Mouse (Mus musculus): ENCODE data around the gene Sun2.

Gene Sun2

DNA sequence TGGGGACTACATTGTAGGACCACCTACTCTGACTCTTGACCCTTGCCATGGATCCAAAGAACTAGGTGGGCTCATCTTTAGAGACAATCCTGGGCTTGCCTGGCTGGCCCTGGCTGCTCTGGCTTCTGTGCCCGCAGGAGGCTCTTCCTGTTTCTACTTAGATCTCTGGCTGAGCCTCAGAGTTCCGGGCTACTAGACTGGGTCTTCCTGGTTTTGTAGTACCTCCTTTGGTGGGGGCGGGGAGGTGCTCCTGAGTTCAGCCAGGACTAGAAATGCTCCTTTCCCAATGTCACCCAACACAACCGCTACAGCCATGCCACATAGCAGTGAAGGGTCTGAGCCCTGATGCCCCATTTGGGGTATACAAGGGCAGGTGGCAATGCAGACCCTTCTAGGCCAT lies 21.5 kb downstream of the Sun2 start:
- no peak for DNase-seq

DNA sequence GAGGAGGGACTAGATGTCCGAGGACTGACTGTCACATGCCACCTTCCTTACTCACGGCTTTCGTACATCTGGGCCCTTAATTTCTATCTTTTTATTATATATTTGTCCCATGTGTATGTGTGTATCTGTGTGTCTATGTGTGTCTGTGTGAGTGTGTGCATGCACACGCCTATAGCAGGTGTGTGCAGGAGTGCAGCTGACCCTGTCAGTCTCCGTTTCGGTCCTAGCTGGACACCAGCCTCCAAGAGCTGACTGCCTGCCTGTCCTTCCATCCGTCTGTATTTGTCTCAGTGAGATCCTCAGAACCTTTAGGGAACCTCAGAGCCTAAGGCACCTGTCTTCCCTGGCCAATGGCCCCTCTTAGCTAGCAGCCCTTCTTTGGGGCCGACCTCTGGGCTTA lies 22.1 kb downstream of the Sun2 start:
- no peak for DNase-seq

DNA sequence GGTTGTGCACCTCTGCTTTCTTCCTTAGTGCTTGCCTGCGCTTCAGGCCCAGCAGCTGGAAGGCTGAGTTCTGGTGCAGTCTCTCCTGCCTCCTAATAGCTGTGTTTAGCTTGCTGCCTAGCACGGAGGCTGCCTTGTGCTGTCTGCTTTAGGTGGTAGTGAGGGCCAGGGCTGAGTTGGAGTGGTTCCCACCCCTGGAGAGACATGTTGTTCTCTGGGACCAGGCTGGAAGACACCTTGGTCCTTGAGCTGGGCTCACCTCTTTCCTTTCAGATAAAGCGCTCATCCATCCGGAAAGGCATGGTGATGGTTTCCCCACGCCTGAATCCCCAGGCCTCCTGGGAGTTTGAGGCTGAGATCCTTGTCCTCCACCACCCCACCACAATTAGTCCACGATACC lies 25.6 kb downstream of the Sun2 start:
- no peak for DNase-seq

GRCm38 (mm10) chr15:79715646-79716045 lies 26.7 kb downstream of the Sun2 start:
- DNase-seq, result no peak

DNA sequence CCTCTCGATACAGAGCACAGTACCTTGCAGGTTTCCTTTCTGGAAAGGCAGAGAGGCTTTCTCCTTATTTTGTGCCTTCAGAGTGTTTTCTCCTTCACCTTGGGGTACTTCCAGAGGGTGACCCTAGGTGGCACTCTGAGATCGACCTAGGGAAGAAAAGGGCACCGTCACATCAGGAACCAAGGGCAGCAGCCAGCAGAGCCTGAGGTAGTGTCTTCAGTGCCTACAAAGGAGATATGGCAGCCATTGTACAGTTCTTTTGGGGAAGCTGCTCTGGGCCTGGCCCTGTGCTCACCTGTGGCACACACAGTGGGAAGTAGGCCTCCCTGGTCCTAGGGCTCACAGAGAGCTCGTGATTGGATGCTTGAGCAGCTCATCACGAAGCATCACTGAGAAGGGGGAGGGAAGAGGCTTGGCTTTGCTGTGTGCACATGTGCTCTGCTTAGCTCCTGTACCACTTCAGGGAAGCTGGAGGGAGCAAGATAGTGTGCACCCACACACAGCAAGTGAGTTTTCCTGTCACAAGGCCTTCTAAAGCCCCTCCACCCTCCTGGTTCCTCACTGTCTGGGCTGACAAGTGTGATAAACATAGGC lies 34.0 kb downstream of the Sun2 start:
- DNase-seq, result no peak

- peak in 1 of 2 experiments; percentile 51 for DNase-seq
These were observed 35.6 kb downstream of the Sun2 start for GRCm38 (mm10) chr15:79706603-79707214.

DNA sequence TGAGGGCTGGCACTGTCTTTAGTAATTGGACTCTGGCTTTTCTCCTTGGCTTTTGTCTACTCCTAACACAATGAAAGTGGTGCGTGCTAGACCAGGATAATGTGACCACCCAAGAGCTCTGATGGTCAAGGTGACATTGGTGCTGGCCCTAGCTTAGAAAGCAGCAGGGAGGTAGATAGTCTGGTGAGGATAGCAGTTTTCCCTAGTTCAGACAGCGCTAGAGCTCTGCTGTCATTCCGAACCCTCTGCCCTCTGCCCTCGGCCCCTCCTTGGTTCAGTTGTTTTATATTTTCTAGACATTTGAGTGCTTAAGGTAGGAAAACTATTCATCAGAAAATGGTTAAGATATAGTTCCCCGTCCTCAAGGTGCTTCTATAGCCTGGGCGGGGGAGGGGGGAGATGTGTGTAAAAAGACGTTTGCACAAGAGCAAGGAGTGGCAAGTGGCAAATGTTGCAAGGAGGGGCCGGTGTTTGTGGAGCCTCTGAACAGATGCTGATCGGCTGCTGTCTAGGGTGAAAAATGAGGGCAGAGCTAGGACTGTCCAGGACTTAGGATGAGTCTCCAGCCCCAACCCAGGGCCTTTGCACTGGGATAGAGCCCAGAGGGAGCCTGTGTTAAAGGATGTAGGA lies 44.7 kb downstream of the Sun2 start:
- no peak for DNase-seq

GRCm38 (mm10) chr15:79697011-79697410 lies 45.3 kb downstream of the Sun2 start:
- peak; percentile 49 to 75 for DNase-seq

GRCm38 (mm10) chr15:79696508-79696907 lies 45.8 kb downstream of the Sun2 start:
- peak in 1 of 2 experiments; percentile 47 for DNase-seq

DNA sequence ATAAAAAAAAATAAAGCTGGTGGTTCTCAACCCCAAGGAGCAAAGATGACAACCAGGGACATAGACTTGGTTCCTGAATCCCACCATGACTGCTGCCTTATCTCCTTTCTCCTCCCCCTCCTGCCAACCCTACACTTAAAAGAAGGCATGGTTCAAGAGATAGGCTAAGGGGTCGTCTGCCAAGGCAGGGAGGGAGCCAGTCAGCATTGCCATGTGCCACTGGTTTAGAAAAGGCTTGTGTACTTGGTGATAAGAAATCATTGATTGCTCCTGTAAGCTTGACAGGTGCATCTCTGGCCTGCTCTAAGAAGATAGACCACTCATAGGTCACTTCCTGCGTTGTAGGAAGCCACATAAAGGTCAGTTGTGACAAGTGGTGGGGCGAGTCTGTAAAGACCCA lies 46.8 kb downstream of the Sun2 start:
- no peak for DNase-seq

DNA sequence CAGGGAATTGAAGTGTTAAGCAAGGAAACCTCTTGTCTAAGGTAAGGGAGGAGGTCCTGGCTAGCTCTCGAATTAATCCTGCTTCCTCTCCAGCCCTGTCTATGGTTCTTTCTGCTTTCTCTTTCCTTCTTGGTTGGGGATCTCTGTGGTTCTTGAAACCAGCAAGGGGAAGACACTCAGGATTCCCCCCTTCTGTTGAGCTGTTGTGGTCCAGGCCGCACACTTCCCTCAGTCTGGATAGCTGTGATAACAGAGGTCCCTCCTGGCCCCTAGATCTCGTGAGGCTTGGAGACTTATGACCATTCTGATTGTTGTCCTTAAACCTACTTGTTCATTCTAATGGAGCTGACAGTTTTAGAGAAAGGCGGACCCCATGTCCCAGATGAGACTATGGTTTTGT lies 47.8 kb downstream of the Sun2 start:
- DNase-seq, result no peak

DNA sequence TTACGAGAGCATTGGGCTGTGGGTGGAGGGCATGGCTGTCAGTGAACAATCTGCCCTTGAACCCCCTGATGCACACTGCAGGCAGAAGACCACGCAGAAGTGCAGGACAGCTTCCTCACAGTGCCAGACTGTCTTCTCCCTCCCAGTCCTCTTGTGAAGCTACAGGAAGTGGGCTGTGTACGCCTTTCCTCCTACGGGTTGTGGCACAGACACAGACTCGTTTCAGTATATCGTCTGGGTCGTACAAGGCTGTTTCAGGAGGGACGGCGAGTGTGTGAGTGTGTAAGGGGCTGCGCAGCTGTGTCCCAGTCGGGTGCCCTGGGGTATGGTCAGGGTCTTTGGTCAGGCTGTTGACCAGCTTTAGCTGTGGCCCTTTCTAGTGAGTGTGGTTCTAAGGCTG lies 48.6 kb downstream of the Sun2 start:
- no peak for DNase-seq

GRCm38 (mm10) chr15:79692334-79692733 lies 50.0 kb downstream of the Sun2 start:
- DNase-seq, result no peak

- peak in 1 of 2 experiments; percentile 75 for DNase-seq
These were observed 51.3 kb downstream of the Sun2 start for GRCm38 (mm10) chr15:79691023-79691508.

DNA sequence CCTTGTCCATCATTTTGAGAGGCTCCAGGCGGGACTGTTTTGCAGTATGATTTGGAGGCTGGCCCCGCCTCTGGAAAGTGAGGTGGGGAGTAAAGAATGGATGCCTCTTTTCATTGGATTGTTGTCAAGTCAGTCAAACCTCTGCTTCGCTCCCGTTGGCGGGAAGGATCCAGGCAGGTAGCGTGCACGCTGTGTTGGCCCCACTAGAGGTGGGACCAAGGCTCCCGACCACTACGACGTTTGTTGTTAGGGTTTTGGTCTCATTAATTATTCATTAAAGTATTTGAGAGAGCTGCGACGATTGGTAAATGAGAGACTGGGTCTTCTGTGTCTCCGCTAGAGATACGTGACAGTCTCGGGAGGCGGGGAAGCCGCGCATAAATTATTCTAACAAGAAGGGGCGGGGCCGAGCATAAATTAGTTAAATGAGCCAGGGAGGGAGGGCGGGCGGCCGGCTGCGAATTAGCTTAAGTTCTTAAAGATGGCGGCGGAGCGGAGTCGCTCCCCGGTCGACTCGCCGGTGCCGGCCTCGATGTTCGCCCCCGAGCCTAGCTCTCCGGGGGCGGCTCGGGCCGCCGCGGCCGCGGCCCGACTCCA lies 51.8 kb downstream of the Sun2 start, which contains the start of gene Gtpbp1:
Gtpbp1 (plus strand) TSS at position 420 of the 597 bp plus-strand sequence.
- DNase-seq, result peak; percentile 99

DNA sequence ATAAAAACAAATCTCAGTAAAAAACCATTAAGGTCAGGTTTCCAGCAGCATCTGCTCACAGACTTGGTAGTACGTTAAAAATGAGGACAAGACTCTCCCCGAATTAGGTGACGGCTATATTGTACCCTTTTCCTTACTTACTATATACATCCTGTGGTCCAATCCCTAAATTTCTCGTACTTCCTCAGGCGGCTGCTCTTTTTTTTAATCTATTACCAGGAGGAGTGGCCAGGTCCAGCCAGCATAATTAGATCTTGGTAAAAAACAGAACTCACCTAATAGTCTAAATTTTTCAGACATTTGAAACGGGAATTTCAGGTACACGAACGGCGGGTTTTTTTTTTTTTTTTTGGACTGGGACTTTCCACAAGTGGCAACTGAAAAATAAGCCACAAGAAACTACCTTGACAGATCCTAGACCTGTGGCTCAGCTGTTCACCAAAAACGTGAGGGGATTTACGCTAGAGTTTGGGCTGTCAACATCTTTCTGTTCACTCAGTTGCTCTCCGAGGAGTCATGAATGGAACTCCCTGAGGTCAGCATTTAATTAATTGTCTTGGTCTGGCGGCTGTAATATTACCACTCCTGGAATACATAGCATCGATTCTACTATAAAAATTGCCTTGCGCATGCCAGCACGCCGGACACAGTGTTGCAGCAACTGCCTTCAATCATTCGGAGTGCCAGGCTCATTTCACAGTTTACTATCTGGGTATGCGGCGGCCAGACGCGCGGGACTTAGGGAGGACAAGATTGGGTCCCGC lies 52.5 kb downstream of the Sun2 start:
- no peak for DNase-seq

DNA sequence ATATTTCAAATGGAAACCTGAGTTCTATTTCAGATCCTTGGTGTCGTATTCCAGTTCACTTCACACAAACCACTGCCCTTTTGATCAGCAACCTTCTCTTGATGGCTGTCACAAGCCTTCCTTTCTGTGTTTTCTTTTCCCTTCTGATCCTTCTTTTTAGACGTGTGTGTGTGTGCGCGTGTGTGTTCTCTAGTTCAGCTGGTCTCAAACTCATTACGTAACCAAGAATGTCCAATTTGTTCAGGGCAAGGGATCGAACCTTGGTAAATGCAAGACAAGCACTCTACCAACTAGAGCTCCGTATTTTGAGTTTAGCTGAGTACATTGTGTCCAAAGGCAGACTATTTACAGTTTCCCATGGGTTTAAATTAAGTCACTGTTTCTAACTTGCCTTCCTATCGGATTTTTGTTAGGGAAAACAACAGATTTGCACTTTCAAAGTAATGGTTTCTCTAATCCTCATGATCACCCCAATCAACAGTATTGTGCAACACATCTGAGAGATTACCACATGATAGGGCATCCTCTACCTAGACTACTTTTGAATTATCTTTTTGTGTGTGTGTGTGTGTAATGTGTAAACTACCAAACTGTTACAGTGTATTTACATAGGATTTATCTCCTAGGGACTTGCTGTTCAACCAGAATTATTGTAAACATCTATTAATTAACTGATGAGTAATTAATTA lies 53.9 kb downstream of the Sun2 start:
- DNase-seq, result no peak

- DNase-seq, result peak; percentile 96 to 98
These were observed 54.6 kb downstream of the Sun2 start, which contains the start of gene Josd1 for GRCm38 (mm10) chr15:79687646-79688267. Josd1 (minus strand) TSS chr15:79687919.

DNA sequence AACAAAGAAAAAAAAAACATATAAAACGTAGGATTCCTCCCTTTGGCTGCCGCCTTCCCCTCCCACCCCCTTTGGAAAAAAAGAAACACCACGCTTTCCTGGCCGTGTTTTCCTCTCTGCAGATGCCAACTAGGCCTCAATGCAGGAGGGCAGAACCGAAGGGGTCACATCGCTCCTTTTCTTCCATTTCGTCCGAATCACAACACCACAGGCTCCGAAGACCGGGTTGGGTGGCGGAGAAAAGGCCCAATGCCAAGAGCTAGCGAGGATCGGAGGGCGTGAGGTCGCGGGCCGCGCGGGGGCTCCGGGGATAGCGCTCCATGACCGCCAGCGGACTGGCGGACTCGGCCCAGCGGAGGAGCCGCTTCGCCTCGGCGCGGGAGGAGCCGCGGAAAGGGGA lies 55.2 kb downstream of the Sun2 start:
- peak in 1 of 2 experiments; percentile 28 for DNase-seq

GRCm38 (mm10) chr15:79686046-79686869 lies 56.1 kb downstream of the Sun2 start:
- no peak for DNase-seq

GRCm38 (mm10) chr15:79685141-79685641 lies 57.1 kb downstream of the Sun2 start:
- DNase-seq, result peak; percentile 43 to 74

Data from kidney, postnatal 25 days (tissue).